Mouse (Mus musculus) forebrain, embryonic 13.5 days (tissue): ENCODE measurements around the gene Agbl3. TPM values are rescaled to one million over a fixed set of nuclear protein-coding genes. Genes with fewer than 3 reads are reported as not detected.

Source experiments
- ATAC-seq: fragments of 200-750 bp; cut with Nextera tagmentation; 2 replicates; pipeline ENCODE4 v1.8.0; 2017
- H3K27ac ChIP-seq: fragments of 300-500 bp; sonication (generic); 2 replicates; pipeline ENCODE4 v1.5.1; 2015; ENCODE audit warnings: inconsistent platforms, mild to moderate bottlenecking, moderate library complexity
- H3K27me3 ChIP-seq: fragments of 300-500 bp; sonication (generic); 2 replicates; pipeline ENCODE4 v1.6.1; 2015; ENCODE audit warnings: mild to moderate bottlenecking, inconsistent platforms
- H3K36me3 ChIP-seq: fragments of 300-500 bp; sonication (generic); 2 replicates; pipeline ENCODE4 v1.6.1; 2015; ENCODE audit warnings: mild to moderate bottlenecking, inconsistent platforms; ENCODE audit not compliant: poor library complexity, severe bottlenecking
- H3K4me1 ChIP-seq: fragments of 300-500 bp; sonication (generic); 2 replicates; pipeline ENCODE4 v1.6.1; 2015; ENCODE audit warnings: inconsistent platforms
- H3K4me2 ChIP-seq: fragments of 300-500 bp; sonication (generic); 2 replicates; pipeline ENCODE4 v1.6.1; 2015; ENCODE audit warnings: inconsistent platforms, mild to moderate bottlenecking, moderate library complexity
- H3K4me3 ChIP-seq: fragments of 300-500 bp; sonication (generic); 2 replicates; pipeline ENCODE4 v1.5.1; 2015; ENCODE audit warnings: mild to moderate bottlenecking, inconsistent platforms
- H3K9ac ChIP-seq: fragments of 300-500 bp; sonication (generic); 2 replicates; pipeline ENCODE4 v1.6.1; 2015; ENCODE audit warnings: mild to moderate bottlenecking, inconsistent platforms
- H3K9me3 ChIP-seq: fragments of 300-500 bp; sonication (generic); replicated peaks from 2 replicates; pipeline ENCODE4 v1.6.1; 2016; ENCODE audit warnings: inconsistent platforms
- WGBS: fragments of 180-500 bp; shearing (Covaris S2); methylation state at CpG from one replicate; pipeline ENCODE4 v1.1.7; 2015; 5-methylcytosine and 5-hydroxymethylcytosine counted together
- polyA plus RNA-seq: library from polyadenylated mRNA; unstranded; fragments of >200 nt; fragmentation: Nextera tagmentation; extraction: Ambion mirVana; gene quantifications from 2 replicates; pipeline ENCODE4 v1.2.1, GENCODE M21; 2015

The Agbl3 gene
- polyA plus RNA-seq, 1 experiment from 2014 or later, result 6.2 TPM

DNA sequence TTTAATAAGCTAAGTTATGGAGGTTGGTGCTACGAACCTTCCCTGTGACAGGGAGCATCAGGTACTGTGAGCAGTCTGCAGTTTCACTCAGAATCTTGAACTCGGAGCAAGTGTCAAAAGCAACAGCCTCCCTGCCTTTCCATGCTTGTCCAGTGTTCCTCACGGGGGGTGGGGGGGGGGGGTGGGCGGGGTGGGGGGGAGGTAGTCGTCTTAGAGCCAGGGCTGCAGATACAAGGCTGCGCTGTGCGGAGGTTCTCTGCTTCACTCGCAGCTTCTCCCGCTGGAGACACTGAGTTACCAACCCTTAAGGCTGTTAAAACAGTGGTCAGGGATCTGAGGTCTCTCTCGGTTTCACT is 87.7 kb downstream of the Agbl3 start:
- 84% methylated on average over 8 of the region's 10 CpGs for WGBS
- no peak overlapping the region for H3K4me2 ChIP-seq
- no peaks in the 10 kb centered on the region for H3K36me3 ChIP-seq
- H3K27me3 ChIP-seq, result no peaks in the 10 kb centered on the region
- no peaks in the 10 kb centered on the region for H3K4me1 ChIP-seq
- no peak overlapping the region for H3K27ac ChIP-seq
- no peaks in the 10 kb centered on the region for H3K9me3 ChIP-seq
- no peak overlapping the region for H3K4me3 ChIP-seq
- H3K9ac ChIP-seq, result no peak overlapping the region
- no peak for ATAC-seq

DNA sequence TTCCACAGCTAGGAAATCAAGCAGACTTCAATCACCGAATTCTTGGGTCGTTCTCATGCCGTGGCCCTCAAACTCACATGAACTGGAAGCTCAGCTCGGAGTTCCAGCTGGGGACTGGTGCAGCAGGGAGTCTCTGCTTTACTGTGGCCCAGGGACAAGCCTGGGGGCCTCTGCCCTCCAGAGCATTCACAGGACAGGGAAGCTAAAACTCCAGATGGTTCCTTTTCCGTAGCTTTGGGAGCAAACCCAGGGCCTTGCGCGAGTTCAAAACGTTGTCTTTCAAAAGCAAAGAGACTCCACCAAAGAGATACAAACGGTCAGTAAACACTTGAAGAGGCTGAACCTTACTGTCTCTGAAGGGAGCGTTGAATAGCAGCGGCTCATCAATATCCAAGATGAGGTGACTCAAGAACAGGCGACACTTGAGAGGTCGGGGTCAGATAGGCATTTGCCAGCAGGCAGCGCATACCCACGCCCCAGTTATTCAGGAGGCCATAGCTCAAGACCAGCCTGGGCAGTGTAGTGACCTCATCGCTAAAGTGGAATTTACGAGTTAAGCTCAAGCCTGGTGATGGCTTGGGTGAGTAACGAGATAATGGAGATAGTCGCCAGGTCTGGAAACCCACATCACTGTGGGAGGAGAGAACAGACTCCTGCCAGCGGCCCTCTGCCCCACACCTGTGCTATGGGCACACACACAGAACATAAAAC is 88.4 kb downstream of the Agbl3 start:
- Histone ChIP-seq H3K4me2 (no peak overlapping the region), H3K36me3 (0 out of 2 replicates have a peak, but pooled peaks cover 2% of the 10 kb centered on the region), H3K27ac (no peak overlapping the region), H3K4me3 (no peak overlapping the region), H3K9ac (no peak overlapping the region), H3K9me3 (no peaks in the 10 kb centered on the region), H3K4me1 (no peaks in the 10 kb centered on the region), H3K27me3 (no peaks in the 10 kb centered on the region)
- ATAC-seq, result no peak
- WGBS, result 91% methylated on average over 20 of the region's 20 CpGs

DNA sequence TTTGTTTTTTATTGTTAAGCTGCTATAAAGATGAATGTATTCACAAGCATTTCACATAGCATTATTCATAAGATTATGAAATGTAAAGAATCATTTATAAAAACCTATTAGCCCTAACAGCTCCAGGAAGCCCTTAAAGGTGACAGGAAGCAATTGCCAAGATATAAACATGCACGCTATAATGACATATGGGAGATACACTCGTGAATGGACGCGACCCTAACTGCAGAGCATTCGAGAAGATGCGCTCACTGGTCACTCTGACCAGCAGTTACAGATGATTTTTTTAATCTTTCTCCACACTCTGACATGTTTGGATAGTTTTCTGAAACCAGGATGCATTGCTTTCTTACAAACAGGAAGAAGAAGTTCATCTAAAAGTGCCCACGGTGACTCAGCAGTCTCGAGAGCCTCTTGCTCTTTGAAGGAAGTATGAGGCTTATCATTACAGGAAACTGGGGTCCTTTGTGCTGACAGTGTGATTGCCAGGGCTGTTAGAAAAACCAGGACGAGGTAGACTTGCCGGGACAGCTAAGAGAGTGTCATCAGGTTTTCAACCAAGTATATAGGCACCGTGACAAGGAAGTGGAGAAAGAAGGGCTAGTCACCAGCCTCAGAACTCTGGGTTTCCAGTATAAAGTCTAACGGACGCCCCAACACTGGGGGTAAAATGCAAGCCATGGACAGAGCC is 89.1 kb downstream of the Agbl3 start:
- H3K27ac ChIP-seq, result no peak overlapping the region
- H3K27me3 ChIP-seq, result no peaks in the 10 kb centered on the region
- ATAC-seq, result no peak
- no peak overlapping the region for H3K9ac ChIP-seq
- no peaks in the 10 kb centered on the region for H3K9me3 ChIP-seq
- H3K4me1 ChIP-seq, result no peaks in the 10 kb centered on the region
- no peak overlapping the region for H3K4me2 ChIP-seq
- H3K36me3 ChIP-seq, result peaks cover 9% of the 10 kb centered on the region; the same call in 1 of the 2 replicates
- H3K4me3 ChIP-seq, result no peak overlapping the region
- WGBS, result 89% methylated on average over 13 of the region's 13 CpGs

DNA sequence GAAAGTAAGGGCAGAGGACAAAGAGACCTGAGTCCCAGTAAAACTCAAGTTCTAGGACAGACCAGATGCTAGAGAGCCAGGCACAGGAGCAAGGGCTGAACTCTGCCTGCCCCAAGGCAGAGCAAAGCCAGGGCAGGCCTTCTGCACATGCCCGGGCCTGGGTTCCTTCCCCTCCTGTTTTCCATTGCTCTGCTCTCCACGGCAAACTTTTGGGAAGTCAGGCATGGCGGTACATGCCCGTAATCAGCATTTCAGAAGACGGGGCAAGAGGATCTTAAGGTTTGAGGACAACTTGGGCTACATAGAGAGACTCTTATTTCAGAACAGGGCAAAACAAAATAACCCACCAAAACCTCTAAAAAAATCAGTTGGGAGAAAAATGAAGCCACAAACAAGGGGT is 89.9 kb downstream of the Agbl3 start:
- H3K27me3 ChIP-seq, result no peaks in the 10 kb centered on the region
- no peak overlapping the region for H3K9ac ChIP-seq
- no peak overlapping the region for H3K4me3 ChIP-seq
- WGBS, result 88% methylated on average over 5 of the region's 5 CpGs
- H3K9me3 ChIP-seq, result no peaks in the 10 kb centered on the region
- H3K4me1 ChIP-seq, result no peaks in the 10 kb centered on the region
- H3K4me2 ChIP-seq, result no peak overlapping the region
- ATAC-seq, result no peak
- H3K27ac ChIP-seq, result no peak overlapping the region
- peaks cover 11% of the 10 kb centered on the region; the same call in 1 of the 2 replicates for H3K36me3 ChIP-seq

DNA sequence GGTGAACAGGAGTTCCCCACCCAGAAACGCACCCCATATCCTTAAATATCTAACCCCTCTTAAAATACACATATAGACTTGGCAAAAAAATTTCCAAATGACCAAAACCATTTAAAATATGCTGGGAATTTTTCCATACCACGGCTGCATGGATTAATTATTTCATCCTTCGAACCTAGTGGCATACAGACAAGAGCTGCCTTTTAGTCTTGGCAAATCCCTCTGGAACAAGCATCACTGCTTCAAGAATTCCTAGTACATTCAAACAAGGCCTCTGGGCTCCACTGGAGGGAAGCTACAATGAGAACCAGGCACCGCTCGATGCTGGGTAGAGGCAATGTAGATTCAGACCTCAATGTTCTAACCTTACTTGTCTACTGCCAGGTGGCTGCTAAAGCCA is 90.5 kb downstream of the Agbl3 start:
- Histone ChIP-seq H3K27ac (no peak overlapping the region), H3K9ac (no peak overlapping the region), H3K36me3 (peaks cover 11% of the 10 kb centered on the region; the same call in 1 of the 2 replicates), H3K9me3 (no peaks in the 10 kb centered on the region), H3K4me2 (no peak overlapping the region), H3K4me1 (no peaks in the 10 kb centered on the region), H3K27me3 (no peaks in the 10 kb centered on the region), H3K4me3 (no peak overlapping the region)
- 83% methylated on average over 5 of the region's 5 CpGs for WGBS
- ATAC-seq, result no peak

DNA sequence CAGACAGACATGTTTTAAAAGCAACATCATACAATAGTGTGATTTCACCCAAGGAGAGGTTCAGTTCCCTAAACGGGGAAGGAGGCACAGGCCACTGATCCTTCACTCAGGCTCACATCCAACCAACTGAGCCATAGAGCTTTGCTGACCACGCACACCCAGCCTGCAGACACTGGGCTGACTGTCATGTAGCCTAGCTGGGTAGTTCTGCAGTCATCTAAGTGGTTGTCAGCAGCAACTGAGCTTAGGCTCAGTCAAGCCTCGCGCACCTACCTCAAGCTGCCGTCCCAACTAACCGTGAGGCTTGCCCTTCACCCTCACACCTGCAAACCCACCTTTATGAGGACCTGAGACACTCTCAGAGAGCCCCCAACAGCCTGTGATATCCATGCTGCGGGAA is 91.7 kb downstream of the Agbl3 start:
- Histone ChIP-seq H3K27ac (no peak overlapping the region), H3K36me3 (peaks cover 11% of the 10 kb centered on the region; the same call in 1 of the 2 replicates), H3K4me2 (no peak overlapping the region), H3K4me3 (no peak overlapping the region), H3K9me3 (no peaks in the 10 kb centered on the region), H3K27me3 (no peaks in the 10 kb centered on the region), H3K4me1 (peaks cover 7% of the 10 kb centered on the region), H3K9ac (no peak overlapping the region)
- ATAC-seq, result no peak
- WGBS, result 91% methylated on average over 7 of the region's 7 CpGs

DNA sequence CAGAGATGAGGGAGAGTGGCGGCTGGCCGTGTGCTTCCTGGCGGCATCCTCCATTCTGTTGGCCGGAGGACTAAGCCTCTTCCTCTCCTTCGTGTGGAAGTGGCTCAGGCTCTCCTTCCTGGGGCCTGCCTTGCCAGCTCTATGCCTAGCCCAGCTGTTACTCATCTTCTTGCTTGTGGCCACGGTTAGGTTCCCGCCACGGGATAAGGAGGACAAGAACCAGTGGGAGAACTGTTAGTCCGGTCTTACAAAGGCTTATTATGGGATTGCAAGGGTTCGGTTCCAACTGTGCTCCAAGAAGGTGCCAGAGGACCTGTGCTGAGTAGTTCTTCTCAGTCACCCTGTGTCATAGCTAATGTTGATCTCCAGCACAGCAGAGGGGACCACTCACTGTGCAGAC is 92.6 kb downstream of the Agbl3 start:
- 94% methylated on average over 10 of the region's 10 CpGs for WGBS
- ATAC-seq, result no peak
- no peaks in the 10 kb centered on the region for H3K9me3 ChIP-seq

DNA sequence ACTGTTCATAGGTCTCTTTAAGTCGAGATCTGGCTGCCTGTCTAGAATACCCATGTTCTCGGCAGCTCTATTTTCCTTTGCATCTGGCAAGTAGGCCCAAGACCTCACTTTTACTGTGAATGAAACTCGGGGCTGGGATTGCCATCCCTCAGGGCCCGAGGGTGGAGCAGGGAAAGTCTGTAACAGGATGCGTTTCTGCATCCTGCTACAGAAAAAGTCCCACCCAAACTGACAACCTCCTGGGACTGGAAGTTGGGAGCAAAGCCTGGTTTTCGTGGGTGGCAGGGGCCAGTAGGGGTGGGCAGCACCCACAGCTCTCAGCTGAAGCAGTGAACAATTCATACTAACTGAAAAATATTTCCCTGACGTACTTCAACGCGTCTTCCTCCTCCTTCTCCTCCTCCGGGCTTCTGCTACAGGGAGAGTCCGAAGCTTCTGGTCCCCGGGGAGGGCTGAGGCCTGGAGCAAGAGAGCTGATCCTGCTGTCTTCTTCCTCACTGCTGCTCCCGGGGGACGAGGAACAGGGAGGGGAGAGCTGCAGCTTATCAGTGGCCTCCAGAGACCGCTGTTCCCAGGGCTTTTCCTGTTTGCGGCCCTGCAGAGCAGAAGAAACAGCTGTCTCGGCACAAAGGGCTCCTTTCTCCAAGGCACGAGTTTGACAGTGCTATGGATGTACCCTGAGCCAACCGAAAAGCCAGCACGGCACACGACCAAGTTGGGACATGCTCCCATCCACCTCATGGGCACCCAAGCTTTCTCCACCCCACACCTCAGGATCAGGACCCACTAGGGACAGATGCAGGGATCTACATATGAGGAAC is 94.1 kb downstream of the Agbl3 start:
- WGBS, result 84% methylated on average over 21 of the region's 21 CpGs
- Histone ChIP-seq H3K36me3 (peaks cover 11% of the 10 kb centered on the region; the same call in 1 of the 2 replicates), H3K9ac (no peak overlapping the region), H3K4me1 (peaks cover 12% of the 10 kb centered on the region), H3K27me3 (no peaks in the 10 kb centered on the region), H3K27ac (no peak overlapping the region), H3K4me2 (no peak overlapping the region), H3K9me3 (no peaks in the 10 kb centered on the region), H3K4me3 (no peak overlapping the region)
- no peak for ATAC-seq

More for the DNA sequence above, 92.6 kb downstream of the Agbl3 start:
- no peak overlapping the region for H3K4me2 ChIP-seq
- H3K27ac ChIP-seq, result no peak overlapping the region
- H3K27me3 ChIP-seq, result no peaks in the 10 kb centered on the region
- no peak overlapping the region for H3K4me3 ChIP-seq
- H3K36me3 ChIP-seq, result peaks cover 11% of the 10 kb centered on the region; the same call in 1 of the 2 replicates
- H3K9ac ChIP-seq, result no peak overlapping the region
- peaks cover 12% of the 10 kb centered on the region for H3K4me1 ChIP-seq

DNA sequence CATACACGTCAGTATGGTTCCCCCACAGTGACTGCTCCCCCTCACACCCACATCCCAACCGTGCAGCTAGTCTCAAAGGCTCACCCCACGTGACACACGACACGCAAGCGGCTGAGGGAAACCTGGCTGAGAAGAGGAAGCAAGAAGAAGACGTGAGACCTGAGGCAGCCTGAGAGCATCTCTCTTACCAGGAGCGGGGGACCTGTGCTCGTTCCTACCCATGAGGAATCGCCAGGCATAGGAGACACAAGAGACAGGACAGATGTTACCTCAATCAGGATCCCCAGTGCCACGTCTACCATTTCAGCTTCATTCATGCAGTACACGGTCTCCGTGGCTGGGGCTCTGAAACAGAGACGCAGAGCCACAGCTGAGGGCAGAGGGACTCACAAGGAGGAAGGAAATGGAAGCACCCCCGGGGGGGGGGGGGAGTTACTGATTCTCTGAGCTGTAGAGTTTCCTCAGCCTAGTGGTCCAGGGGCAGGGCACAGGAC is 95.1 kb downstream of the Agbl3 start:
- H3K4me1 ChIP-seq, result peaks cover 12% of the 10 kb centered on the region
- H3K9me3 ChIP-seq, result no peaks in the 10 kb centered on the region
- H3K9ac ChIP-seq, result no peak overlapping the region
- peaks cover 16% of the 10 kb centered on the region for H3K36me3 ChIP-seq
- no peak overlapping the region; the same call in 1 of the 2 replicates for H3K27ac ChIP-seq
- H3K4me3 ChIP-seq, result no peak overlapping the region
- 92% methylated on average over 15 of the region's 15 CpGs for WGBS
- no peak overlapping the region for H3K4me2 ChIP-seq
- ATAC-seq, result no peak
- no peaks in the 10 kb centered on the region for H3K27me3 ChIP-seq

DNA sequence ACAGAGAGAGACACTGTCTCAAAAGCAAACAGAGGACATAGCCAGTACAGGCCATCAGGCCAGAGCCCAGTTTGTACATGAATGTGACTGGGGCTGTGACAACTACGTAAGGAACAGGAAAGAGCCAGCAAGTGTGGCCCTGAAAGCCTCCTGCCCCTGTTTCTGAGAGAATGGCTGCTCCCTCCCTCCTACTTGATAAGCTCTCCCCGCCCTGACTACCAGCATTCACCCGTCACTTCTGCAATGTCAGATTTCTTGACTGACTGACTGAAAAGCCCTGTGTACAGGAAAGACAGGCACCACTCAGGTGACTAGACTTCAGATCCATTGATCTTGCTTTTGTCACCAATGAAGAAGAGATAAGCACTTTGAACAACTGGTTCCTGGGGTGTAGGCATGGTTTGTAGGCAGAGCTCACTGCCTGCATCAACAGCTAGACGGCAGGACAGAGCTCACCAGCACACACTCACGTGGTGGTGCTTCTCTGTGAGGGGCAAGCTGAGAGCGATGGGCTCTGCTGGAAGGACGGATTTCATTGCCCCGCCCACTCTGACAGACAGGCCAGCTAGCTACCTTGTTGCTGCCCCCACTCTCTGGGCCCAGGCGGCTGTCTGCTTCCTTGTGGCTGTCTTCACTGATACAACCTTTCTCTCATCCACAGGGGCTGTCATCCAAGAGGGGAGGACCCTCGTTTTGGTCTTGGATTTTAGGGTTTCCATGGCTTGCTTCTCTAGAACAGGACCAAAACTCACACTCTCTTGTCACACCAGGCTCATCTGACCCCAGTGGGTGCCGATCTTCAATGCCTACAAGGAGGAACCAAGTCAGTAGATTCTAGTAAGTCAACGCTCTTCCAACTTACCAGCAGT is 96.0 kb downstream of the Agbl3 start:
- no peaks in the 10 kb centered on the region for H3K9me3 ChIP-seq
- H3K27me3 ChIP-seq, result no peaks in the 10 kb centered on the region
- no peak overlapping the region for H3K27ac ChIP-seq
- 0 out of 2 replicates have a peak overlapping the region, but pooled peaks have one; percentile 75 for H3K4me3 ChIP-seq
- ATAC-seq, result no peak
- H3K4me1 ChIP-seq, result peaks cover 12% of the 10 kb centered on the region
- peaks cover 25% of the 10 kb centered on the region for H3K36me3 ChIP-seq
- 0 out of 2 replicates have a peak overlapping the region, but pooled peaks have one; percentile 88 for H3K9ac ChIP-seq
- 61% methylated on average over 12 of the region's 12 CpGs for WGBS
- peak overlapping the region; percentile 73 for H3K4me2 ChIP-seq

DNA sequence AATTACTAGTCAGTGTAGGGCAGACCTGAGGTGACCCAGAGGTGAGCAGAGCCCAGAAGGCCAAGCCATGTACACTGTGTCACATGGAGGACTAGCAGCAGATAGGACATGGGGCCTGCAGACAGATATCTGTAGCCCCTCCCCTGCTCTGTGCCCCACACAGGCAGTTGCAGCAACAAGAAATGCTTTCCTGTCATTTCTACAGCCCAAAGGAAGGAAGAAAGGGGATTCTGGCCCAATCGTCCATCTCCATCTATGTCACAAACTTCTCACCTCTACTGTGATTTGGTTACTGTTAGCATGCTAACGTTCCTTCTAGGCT is 96.6 kb downstream of the Agbl3 start:
- no peak overlapping the region for H3K27ac ChIP-seq
- peak overlapping the region; percentile 88 for H3K9ac ChIP-seq
- WGBS, result 62% methylated on average over 2 of the region's 2 CpGs
- peaks cover 31% of the 10 kb centered on the region for H3K36me3 ChIP-seq
- peaks cover 12% of the 10 kb centered on the region for H3K4me1 ChIP-seq
- no peaks in the 10 kb centered on the region for H3K9me3 ChIP-seq
- no peaks in the 10 kb centered on the region for H3K27me3 ChIP-seq
- H3K4me2 ChIP-seq, result peak overlapping the region; percentile 73
- no peak for ATAC-seq
- peak overlapping the region; percentile 75 for H3K4me3 ChIP-seq
